In the genomic region with DNA sequence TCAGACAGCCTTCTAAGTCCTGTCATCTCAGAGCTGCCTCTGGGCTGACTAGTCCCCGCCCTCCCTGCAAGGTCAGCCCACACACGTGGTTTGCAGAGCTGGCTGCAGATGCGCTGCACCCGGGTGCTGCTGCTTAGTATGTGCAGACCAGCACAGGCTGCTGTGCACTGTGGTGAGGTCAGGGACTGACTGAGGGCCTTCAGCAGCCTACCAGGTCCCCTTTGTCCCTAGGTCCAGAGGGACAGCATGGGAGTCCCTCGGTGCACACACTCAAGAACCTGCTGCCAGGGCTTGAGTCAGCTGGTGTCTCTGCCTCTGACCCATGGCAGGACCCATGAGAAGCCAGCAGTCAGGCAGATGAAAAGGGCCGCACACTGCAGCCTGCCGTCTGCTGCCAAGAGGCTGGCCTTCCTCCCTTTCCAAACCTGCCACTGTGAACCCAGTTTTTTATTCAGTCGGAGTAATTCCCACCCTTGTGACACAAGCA, we compare ENCODE assay signal across 8 mouse cellular contexts. TPM values are rescaled to one million over a fixed set of nuclear protein-coding genes. Genes with fewer than 3 reads are reported as not detected.
DNase-seq lines count a peak whose midpoint lies in the region; ATAC-seq lines count a peak whose summit lies in the region.

No protein-coding gene starts in this region.

- H3K9me3 ChIP-seq in hindbrain, embryonic 12.5 days (replicated peaks): no peaks in the 10 kb centered on the region

- H3K4me1 ChIP-seq in hindbrain, embryonic 12.5 days: peaks cover 39% of the 10 kb centered on the region

- peaks cover 7% of the 10 kb centered on the region; the same call in 1 of the 2 replicates for H3K36me3 ChIP-seq in hindbrain, embryonic 12.5 days

- peak; percentile 60 for ATAC-seq in hindbrain, embryonic 12.5 days (ENCODE audit: low FRiP score)

- peak; percentile 71 for DNase-seq in CD4-positive, CD25-positive, alpha-beta regulatory T cell, adult 2 months (ENCODE audit: low read depth, low spot score)
- DNase-seq in adrenal gland, postnatal 10 days: peak; percentile 88
- peak; percentile 57 for DNase-seq in forelimb bud, embryonic 11.5 days (ENCODE audit: low read depth, low spot score)
- peak; percentile 46 to 48 for DNase-seq in left cerebral cortex, adult 18-20 months (ENCODE audit: low spot score in 2 of 2)
- peak; percentile 75 to 85 for DNase-seq in lung, postnatal 4 days
- DNase-seq in right cerebral cortex, postnatal 14 days: peak; percentile 43
- peak; percentile 30 for DNase-seq in urinary bladder, postnatal 25 days (ENCODE audit: low spot score)

- H3K27ac ChIP-seq in hindbrain, embryonic 12.5 days: peak overlapping the region; percentile 60

- WGBS in hindbrain, embryonic 12.5 days: 7% methylated on average over 8 of the region's 8 CpGs

- 0 out of 2 replicates have a peak overlapping the region, but pooled peaks have one; percentile 1 for H3K4me2 ChIP-seq in hindbrain, embryonic 12.5 days (replicated peaks)

- no peak overlapping the region for H3K4me3 ChIP-seq in hindbrain, embryonic 12.5 days

- 0 out of 2 replicates have a peak overlapping the region, but pooled peaks have one; percentile 35 for H3K9ac ChIP-seq in hindbrain, embryonic 12.5 days

- 0 out of 2 replicates have a peak, but pooled peaks cover 3% of the 10 kb centered on the region for H3K27me3 ChIP-seq in hindbrain, embryonic 12.5 days

RNA-seq across cellular contexts. Expression of gene Dnmt3a, which starts 25.4 kb away (rescaled TPM):
- 100 to 1,000 TPM in 1 of 2 experiments, 10 to 100 TPM in 1; 98.7 to 133 TPM for total RNA-seq in adrenal gland, postnatal 10 days (2021)
- polyA plus RNA-seq in hindbrain, embryonic 12.5 days (2016; fragmentation: Nextera tagmentation; extraction: Ambion mirVana): 166 and 180 TPM in 2 replicates
- 10 to 100 TPM; 86.7 to 94.0 TPM for total RNA-seq in left cerebral cortex, adult 18-20 months (2021)

Comparison
In these comparisons a context has a peak if more than half of its experiments do, and no peak if none do; other contexts are left out.
1. DNase-seq: peak in every context shown above with its lines; median percentile 88 in adrenal gland, postnatal 10 days; 80 in lung, postnatal 4 days; 71 in CD4-positive, CD25-positive, alpha-beta regulatory T cell, adult 2 months; 57 in forelimb bud, embryonic 11.5 days; 47 in left cerebral cortex, adult 18-20 months; 43 in right cerebral cortex, postnatal 14 days; 30 in urinary bladder, postnatal 25 days.